Mouse (Mus musculus) cerebellum, postnatal 14 days (tissue): ENCODE measurements at regions not wholly inside any gene's neighbourhood (a gene's known extent, or its start where the extent isn't known, plus 50 kb on each side); places are given as distances from the start of the nearest gene placed in this dataset.

Experiments
- DNase-seq, 2 experiments: peaks; one replicate each; pipeline ENCODE4 v3.0.0; 2021; ENCODE audit warnings: mixed read lengths in 2 of 2

DNA sequence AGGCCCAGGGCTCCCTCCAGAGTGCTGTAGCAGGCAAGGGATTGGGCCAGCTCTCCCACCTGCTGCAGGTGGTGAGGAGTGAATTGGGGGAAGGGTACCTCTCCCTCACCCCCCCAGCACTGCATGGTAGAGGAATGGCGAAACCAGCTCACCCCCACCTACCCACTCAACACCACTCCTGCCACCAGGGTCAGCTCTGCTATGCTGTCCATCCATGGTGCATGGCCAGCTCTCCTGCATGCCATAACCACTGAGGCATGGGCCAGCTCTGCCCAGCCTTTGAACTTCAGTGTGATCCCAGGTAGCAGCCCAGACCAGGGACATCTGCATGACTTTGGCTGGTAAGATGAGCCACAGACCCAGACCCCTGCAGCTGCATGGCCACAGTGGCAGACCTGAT lies 168.5 kb upstream of the Sesn3 start:
- DNase-seq = no peak

- DNase-seq = no peak
These were observed 166.1 kb upstream of the Sesn3 start for GRCm38 (mm10) chr9:14108798-14109197.

DNA sequence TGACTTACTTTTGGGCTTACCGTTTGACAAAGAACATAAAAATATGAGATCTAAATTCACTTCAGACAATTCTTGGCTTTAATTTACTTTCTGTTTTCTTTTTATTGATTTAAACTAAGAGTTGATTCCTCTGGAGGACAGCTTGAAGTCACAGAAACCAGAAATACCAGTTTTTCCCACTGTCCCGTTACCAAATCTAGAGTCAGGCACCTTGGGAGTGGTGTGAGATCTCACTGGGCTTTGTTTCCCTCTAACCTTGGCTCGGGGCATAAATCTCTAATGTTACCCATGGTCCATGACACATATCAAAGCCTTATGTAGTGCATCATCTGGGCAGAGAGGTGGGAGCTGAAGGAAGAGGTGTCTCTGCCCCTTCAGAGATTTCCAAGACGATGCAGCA lies 165.4 kb upstream of the Sesn3 start:
- DNase-seq = no peak

GRCm38 (mm10) chr9:14111713-14112112 lies 163.2 kb upstream of the Sesn3 start:
- peak; percentile 9 to 27 for DNase-seq

DNA sequence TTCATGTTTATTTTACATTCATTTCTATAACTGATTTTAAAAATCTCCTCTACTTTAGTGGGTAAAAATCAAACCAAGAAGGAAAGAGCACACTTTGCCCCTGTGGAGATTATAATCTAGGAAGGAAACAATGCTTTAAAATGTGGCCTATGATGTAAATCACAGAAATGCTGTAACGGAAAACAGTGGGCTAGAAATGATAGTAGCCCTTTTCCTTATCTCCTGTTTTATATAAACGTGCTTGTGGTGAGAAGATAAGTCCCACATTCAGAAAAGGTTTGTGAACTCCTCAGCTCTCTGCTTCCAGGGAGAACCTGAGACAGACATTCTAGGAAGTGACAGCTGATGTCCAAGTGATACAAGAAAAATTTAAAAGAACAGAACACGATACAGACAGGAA lies 159.3 kb upstream of the Sesn3 start:
- DNase-seq = no peak

DNA sequence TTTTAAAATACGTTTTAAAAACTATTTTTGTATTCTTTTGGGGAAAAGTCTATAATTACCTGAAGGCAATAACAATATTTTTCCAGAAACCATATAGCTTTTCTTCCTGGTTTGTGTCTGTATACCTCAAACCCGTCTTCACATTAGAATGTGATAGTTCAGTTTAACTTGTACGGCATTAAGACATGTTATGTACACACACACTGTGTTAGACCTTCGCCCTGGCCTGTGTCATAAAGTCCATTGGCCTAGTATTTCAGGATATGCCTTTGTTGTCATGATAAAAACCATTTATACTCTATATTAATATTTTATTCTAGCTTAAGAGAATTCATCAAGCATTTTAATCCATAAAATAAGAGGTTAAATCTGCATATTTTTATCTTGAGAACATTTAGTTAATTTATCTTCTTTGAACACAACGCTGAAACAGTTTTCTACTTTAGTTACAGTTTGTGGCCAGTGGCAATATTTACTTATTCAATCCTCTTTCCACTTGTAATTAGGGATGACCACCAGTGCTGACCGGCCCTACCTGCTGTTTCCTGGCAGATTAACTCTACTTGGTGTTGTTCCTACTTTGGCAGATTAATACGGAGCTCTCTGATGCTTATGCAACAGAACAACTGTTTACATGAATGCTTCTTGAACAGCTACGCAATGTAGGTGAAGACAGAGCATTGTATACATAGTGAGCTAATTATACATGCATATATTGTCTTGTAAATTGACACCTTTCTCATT lies 158.6 kb upstream of the Sesn3 start:
- DNase-seq = peak; percentile 24 to 55

- no peak for DNase-seq
These were observed 141.5 kb upstream of the Sesn3 start for GRCm38 (mm10) chr9:14133372-14133771.

DNA sequence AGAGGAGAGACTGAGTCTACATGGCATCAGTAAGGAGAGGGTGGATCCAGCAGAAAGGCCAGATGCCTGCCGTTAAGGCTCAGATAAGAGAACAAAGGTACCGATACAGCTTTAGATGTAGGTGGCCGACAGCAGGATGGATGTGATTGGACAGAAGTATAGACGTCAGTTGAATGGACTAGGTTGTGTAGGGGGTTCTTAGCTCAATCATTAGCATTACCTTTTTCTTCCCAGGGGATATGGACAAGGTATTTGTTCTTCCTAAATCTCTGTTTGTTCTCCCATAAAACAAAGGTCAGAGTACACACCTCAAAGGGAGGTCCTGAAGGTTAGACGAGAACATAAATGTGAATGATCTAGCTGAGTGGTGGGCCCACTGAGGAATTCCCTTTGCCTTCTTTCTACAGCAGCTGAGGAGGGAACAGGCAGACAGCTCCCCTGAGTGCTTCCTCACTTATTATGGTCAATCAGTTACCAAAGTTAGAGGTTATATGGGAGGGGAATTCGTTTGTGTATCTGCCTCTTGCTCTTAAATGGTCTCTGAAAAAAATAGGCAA lies 139.9 kb upstream of the Sesn3 start:
- no peak for DNase-seq

GRCm38 (mm10) chr9:14141321-14141720 lies 133.5 kb upstream of the Sesn3 start:
- DNase-seq = no peak

- DNase-seq = no peak
These were observed 130.9 kb upstream of the Sesn3 start for GRCm38 (mm10) chr9:14143988-14144387.

- DNase-seq = no peak
These were observed 127.8 kb upstream of the Sesn3 start for GRCm38 (mm10) chr9:14147088-14147487.

DNA sequence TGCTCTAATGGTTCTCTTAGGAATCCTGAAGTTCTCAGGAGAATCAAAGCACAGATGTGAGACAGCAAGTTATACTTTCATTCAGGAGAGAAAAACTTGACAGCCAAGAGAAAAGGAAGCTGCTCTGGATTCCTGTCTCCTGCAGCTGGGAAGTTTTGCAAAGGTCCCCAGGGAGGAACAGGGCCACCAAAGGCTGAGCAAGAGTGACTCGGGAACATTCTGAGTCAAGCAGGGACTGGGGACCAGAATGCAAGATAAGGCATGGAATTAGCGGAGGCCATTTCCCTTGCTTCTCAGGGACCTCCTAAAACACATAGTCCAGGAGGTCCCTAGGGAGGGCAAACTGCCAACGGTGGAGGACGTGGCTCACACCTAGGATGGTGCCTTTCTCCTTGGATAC lies 127.1 kb upstream of the Sesn3 start:
- no peak for DNase-seq

DNA sequence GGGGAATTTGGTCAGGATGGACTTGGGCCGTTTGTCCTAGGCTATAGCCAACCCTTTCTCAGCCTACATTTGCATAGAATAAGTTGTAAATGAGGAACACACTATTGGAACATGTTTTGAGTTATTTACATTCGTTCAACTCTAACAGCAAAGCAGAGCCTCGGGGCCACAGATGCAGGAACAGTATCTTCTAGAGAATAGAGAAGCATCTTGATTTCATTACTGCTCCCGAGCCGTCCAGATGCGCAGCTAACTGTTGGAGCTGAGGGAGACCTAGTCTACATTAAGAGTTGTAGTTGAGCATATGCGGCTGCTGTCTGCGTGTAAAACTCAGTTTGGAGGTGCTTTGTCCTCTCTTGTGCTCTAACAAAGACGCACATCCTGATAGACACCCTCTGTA lies 124.6 kb upstream of the Sesn3 start:
- DNase-seq = no peak

DNA sequence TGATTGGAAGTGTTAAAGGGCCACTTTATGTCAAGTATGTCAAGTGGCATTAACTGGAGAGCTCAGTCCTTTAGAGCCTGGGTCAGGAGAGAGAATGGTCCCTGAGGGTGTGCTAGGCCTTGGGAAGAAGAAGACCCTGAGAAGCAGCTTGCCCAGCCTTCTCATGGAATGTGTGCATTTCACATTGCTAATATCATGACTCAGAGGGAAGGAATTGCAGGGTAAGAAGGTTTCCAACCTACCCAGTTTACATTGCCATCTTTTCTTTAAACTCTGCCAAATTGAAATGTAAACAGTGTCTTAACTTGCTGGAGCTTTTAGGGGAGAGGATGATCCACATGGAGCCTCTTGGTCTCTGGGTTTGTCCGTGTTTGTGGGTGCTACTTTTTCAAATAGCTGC lies 117.9 kb upstream of the Sesn3 start:
- no peak for DNase-seq

- no peak for DNase-seq
These were observed 116.6 kb upstream of the Sesn3 start for GRCm38 (mm10) chr9:14158096-14158837.

GRCm38 (mm10) chr9:14160207-14160606 lies 114.7 kb upstream of the Sesn3 start:
- DNase-seq = no peak

GRCm38 (mm10) chr9:14171589-14172240 lies 103.2 kb upstream of the Sesn3 start:
- no peak for DNase-seq

- DNase-seq = peak; percentile 39 to 56
These were observed 101.1 kb upstream of the Sesn3 start for GRCm38 (mm10) chr9:14173631-14174323.

DNA sequence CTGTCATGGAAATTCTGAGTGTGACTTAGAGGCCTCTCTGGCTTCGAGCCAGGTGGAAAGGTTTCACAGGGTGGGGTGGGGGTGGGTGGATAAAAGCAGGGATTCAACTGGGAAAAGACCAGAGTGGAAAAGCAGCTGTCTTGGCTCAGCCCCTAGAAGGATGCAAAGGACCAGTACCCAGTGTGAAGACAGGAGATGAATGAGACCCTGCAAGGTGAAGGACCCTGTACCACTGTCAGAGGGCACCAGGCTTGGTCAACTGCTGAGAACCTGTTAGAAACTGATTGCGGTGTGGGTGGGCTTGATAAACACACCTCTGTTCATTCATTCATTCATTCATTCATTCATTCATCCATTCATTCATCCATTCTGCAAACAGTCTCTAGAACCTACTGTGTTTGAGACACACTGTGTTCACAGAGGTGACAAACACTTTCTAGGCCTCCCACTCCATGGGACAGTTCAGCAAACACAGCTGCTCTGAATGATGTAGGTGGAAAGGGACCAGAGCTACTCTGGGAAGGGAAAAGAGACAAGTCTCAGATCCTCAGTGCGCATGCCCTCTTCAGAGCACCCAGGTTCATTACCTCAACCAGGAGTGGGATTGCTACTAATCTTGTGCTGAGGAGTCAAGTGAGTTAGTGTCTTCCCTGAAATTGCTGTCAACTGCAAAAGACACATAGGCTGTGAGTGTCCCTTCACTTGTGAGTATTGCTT lies 100.4 kb upstream of the Sesn3 start:
- no peak for DNase-seq

GRCm38 (mm10) chr9:14175041-14175881 lies 99.6 kb upstream of the Sesn3 start:
- DNase-seq = peak; percentile 24 to 26

GRCm38 (mm10) chr9:14179777-14180176 lies 95.1 kb upstream of the Sesn3 start:
- peak; percentile 49 to 51 for DNase-seq
